Mouse (Mus musculus) lung, postnatal 10 days (tissue): ENCODE measurements around the gene Nr1h4.

Source experiments
- DNase-seq: peaks from one replicate; pipeline ENCODE4 v3.0.0; 2021

Gene Nr1h4

GRCm38 (mm10) chr10:89424800-89425393 lies 108.5 kb downstream of the Nr1h4 start:
- no peak for DNase-seq

DNA sequence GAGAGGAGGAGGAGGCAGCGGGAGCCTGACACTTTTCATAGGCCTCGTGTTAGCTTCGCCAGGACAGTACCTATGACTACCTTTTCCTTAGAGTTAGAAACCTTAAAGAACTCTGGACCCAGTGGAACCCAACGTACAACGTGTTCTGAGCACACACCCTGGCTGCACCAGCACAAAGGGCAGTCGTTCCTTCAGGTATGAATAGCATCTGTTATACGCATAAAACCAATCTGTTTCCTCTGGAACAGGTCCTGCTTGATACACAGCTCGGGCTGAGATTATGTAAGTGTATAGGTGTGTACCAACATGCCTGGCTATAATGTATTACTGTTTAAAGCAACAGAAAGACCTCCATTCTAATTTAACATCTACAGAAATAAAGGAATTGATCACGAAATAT lies 109.2 kb downstream of the Nr1h4 start:
- no peak for DNase-seq

GRCm38 (mm10) chr10:89423164-89423778 lies 110.1 kb downstream of the Nr1h4 start:
- DNase-seq: no peak

GRCm38 (mm10) chr10:89422504-89423158 lies 110.8 kb downstream of the Nr1h4 start:
- DNase-seq: no peak

GRCm38 (mm10) chr10:89417966-89418365 lies 115.4 kb downstream of the Nr1h4 start:
- DNase-seq: no peak

GRCm38 (mm10) chr10:89415478-89415877 lies 117.9 kb downstream of the Nr1h4 start:
- no peak for DNase-seq

GRCm38 (mm10) chr10:89407551-89407950 lies 125.8 kb downstream of the Nr1h4 start:
- DNase-seq: no peak

- no peak for DNase-seq
These were observed 126.5 kb downstream of the Nr1h4 start for GRCm38 (mm10) chr10:89406733-89407484.

GRCm38 (mm10) chr10:89404936-89405335 lies 128.4 kb downstream of the Nr1h4 start:
- DNase-seq: no peak
